Mouse (Mus musculus): ENCODE results near the gene Rapgef6. TPM values are rescaled to one million over a fixed set of nuclear protein-coding genes. Genes with fewer than 3 reads are reported as not detected.
A peak's percentile ranks its signal among the peaks of the same experiment; 100 is the strongest.

Gene Rapgef6
- total RNA-seq (2021) = 10 to 100 TPM; 23.0 to 24.5 TPM
- long read RNA-seq, experiment 1, partial matches to known transcripts = 9 of 11 reads
- long read RNA-seq, experiment 1, other reads (novel, unspliced or antisense) = 1 of 11 reads
- long read RNA-seq, experiment 2, partial matches to known transcripts = 1 of 2 reads
- long read RNA-seq, experiment 2, other reads (novel, unspliced or antisense) = 0 of 2 reads

DNA sequence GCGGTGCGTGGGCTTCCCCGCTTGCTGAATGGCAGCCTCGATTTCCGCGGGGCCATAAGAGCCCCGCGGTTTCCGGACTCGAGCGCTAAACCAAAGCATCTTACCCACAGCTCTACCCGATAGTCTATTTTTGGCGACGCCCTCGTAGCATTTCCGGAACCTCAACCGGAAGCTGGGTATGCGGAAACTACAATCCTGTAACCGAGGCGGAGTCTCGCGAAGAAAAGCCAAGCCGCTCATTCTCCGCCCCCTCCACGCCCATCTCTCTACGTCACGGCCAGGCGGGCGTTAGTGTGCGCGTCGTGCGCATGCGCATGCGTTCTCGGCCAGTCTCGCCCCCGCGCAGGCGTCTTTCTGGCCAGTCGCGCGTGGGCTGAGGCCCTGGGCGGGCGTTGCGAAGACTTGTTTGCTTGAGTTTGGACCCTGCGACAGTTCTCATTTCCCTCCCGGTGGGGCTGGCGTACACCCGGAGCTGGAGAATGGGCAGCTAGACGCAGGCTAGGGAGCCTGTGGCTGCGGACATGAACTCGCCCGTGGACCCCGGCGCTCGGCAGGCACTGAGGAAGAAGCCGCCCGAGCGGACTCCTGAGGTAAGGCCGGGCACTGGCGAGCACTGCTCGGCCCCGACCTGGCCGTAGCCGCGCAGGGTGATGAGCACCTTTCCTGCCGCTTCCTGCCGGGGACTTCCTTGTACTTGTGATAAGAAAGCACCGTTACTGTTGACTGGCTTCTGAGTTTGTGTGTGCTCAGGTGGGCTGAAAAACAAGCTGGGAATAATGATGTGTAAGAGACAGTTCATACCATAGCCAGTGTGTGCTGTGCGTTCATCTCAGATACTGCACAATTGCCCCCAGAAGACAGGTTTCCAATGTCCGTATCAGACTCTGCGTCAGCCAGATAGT is at the start of gene Rapgef6:
Gene Rapgef6 (plus strand): TSS at position 319 of the 902 bp plus-strand sequence.
- DNase-seq = peak; percentile 98 to 99

DNA sequence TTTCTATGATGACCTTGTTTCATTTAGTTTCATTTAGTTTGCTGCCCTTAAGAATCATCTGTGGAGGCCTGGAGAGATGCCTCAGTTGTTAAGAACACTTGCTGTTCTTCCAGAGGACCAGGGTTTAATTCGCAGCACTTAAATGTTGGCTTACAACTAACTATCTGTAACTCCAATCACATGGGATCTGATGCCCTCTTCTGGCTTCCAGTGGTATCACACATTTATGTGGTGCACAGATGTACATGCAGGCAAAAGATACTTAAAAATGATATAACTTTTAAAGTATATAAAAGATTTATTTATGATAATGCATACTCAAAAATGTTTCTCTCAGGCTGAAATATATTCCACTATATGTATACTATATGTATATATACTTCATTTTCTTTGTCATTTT is 44.2 kb upstream of the Rapgef6 start:
- no peak for DNase-seq

DNA sequence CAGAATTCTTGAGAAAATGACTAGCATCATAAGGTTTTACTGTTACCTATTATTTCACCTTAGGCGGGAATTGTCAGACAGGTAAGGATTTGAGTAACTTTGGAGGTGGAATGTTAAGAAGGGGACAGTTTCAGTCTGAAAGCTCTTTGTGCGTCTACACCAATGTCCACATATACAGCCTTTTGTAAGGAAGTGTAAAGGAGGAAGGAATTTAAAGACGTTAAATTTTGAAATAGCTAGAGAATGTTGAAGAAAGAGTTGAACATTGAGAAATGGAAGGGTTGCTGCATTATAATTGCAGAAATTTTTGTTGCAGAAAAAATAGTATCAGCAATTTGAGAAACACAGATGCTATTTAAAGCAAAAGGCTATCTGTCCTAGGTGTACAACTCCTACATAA is 36.6 kb upstream of the Rapgef6 start:
- no peak for DNase-seq

DNA sequence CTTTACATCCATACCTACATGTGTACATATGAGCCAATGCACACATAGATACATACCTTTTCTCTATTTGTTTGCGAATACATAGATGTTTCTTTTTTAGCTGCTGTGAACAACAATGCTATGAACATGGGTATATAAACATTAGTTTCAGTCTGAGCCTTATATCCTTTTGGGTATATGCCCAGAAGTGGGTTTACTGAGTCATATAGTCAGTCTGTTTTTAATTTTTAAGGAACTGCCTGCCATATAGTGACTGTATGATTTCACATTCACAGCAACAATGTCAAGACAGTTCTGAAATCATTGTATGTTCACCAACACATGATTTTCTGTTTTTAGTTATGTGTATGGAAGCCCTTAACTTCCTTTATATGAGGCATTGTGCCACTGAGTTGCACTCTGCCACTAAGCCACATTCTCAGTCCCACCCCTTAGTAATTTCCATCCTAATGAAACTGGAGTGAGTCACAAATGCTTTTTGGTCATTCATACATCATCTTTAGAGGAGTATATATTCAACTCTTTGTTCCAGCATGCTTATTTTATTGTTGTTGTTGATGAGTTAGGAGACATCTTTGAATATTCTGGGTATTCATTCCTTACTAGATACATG is 30.6 kb upstream of the Rapgef6 start:
- DNase-seq = no peak

DNA sequence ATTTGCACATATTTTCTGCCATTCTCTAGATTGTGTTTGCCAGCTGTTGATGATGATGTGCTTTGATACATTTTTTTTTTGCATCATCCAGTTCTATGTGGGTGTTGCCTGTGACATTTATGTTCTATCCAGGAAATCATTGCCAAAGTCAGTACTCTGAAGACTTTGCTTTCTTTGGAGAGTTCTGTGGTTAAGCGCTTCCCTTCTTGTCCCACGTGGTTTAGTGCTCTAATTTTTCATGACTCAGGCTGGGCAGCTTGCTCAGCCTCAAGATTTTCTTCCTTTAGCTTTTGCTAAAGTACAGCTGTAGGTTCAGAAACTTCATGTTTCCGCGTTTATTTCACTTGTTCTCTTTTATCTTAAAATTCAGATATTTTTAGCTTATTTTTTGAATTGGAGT is 30.1 kb upstream of the Rapgef6 start:
- no peak for DNase-seq

DNA sequence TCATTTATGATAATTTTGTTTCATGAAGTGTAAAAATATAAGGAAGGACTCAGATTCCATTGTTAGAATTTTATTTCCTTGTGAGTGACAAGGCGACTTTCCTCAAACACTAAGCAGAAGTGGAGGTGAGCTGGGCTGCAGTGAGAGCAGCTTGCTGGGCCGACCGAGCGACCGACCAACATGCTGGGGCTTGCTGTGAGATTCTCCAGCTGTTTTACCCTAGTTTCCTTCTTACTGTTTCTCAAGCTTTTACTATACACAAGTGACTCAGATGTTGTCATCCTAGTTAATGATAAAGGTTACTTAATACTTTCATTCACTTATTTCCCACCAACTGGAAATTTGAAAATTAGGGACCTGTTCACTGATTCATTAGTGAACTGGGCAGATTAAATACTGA is 22.8 kb upstream of the Rapgef6 start:
- no peak for DNase-seq

DNA sequence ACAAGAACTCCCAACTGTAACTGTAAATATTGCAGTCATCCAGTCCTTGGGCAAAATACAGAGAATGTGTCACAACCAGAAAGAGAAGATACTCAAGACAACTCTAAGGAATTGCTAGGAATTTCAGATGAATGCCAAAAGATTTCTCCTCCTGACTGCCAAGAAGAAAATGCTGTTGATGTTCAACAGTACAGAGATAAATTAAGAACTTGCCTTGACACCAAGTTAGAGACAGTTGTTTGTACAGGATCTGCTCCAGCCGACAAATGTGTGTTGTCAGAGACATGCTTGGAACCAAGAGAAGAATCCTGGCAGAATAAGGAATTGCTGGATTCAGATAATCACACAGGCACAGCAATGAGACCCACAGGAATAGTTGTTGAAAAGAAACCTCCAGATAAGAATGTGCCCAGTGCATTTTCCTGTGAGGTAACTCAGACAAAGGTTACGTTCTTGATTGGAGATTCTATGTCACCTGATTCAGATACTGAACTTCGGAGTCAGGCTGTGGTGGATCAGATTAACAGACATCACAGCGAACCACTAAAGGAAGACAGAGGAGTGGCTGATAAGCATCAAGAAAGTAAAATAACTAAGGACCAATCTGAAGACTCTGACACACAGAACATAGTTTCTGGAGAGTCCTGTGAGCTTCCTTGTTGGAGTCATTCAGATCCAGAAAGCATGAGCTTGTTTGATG is 20.0 kb upstream of the Rapgef6 start:
- DNase-seq = no peak

DNA sequence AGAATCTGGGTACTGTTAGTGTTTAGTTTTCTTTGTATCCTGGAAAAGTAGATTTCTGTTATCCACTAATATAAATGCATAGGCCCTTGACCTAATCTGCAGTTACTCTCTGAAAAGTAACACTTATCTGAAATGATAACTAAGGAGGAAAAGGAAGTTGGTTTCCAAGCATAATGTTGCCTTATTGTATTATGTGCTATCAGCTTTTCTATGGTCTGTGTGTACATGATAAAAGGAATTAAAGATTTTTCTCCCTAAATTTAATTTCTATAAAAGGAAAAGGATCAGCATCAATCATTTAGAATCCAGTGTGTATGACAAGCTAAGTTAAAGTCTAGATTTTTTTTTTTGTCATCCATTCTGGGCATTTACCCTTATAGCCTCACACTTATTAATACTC is 9.1 kb upstream of the Rapgef6 start:
- no peak for DNase-seq

DNA sequence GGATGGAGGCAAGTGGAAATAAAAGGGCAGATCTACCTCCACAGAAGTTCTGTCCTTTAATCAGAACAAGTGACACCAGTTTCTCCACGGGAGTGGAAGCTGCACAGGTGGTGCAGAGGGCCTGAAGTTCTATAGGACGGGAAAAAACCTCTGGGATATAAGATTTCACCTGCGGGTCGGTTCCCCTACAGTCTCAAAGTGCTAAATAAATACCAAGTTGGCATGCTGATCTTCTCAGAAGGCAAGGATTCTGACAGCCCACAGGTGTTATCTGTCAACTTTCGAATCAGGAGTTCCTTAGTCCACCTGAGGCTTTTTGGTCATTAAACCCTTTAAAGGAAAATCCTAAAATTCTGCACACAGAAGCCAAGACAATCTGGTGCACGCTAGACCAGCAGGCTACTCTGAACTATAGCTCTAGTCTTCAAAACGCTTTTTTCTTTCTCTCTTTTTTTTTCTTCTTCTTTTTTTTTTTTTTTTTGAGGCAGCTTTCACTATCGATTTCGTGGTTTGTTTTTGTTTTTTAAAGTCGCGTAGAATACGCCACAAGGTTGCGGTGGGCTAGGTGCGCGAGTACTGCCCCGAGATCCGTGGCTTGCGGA is 619 bp upstream of the Rapgef6 start:
- peak in 1 of 2 experiments; percentile 2 for DNase-seq

DNA sequence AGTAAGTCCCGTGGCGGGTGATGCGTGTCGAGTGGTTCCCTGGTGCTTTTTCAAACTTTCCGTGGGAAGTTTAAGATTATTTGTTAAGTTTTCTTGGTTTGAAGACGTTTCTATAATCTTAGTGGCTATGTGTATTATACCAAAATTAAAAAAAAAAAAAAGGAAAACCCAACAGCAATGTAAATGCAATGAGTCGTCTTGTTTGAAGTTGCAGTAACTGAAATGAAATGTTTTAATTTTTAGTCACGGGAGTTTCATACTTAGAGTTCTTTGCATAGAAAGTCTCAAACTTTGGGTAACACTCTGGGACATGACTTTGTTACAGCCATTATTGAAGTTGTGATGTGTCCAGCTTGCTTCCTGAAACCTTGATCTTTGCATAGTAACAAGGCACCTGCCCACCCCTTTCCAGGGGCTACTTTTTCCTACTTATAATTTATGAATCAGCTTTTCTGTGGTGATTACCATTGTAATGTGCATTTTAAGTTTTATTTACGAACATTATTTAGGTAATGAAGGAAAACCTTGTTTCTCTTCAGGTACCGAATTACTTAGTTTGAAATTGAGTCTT is 869 bp downstream of the Rapgef6 start:
- DNase-seq = no peak

DNA sequence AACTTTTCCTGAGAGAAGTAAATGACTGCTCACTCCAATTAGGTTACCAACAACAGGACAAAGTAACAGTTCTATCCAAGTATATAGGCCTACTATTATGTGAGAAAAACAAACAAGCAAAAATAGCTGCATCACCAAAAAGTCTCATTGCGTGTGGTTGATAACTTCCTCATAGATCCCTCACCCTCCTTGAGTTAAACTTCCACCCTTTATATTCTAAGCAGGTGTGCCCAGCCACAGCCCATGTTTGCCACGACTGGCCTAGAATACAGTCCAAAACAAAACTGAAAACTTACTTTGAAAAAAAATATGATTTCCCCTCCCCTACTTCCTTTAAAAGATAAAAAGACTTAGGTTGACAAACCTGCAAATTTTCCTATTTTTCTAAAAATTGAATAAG is 5.4 kb downstream of the Rapgef6 start:
- no peak for DNase-seq

DNA sequence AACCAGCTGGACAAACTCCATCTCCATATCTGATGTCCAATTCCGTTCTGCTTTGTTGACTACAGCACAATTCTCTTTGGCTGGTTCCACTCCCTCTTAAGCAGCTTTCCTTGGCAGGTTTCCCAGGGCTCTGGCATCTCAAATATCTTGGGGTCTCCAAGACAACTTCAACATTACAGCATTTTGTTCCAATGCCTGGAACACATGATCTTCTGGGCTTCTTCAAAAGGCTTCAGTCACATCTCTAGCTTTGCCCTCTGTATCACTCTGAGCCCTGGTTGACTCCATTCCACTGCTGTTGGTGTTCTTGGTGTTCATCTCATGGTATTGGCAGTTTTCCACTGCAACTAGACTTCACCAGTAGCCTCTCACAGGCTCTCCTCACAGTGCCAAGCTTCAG is 7.7 kb downstream of the Rapgef6 start:
- peak in 1 of 2 experiments; percentile 5 for DNase-seq

DNA sequence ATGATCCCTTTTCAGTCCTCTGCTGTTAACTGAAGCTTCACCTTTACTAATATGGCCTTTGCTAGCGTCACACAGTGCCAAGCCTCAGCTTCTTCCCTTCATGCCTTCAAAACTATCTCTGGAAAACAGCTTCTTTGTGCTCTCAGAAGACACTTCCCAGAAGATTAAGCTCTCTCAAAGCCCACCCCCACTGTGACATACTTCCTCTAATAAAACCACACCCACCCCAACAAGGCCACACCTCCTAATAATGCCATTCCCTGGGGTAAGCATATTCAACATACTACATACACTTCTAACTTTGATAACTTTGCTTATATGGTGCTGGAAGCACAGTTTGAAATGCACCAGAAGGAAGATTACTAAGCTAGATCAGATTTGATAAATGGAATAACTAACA is 8.3 kb downstream of the Rapgef6 start:
- DNase-seq = no peak

DNA sequence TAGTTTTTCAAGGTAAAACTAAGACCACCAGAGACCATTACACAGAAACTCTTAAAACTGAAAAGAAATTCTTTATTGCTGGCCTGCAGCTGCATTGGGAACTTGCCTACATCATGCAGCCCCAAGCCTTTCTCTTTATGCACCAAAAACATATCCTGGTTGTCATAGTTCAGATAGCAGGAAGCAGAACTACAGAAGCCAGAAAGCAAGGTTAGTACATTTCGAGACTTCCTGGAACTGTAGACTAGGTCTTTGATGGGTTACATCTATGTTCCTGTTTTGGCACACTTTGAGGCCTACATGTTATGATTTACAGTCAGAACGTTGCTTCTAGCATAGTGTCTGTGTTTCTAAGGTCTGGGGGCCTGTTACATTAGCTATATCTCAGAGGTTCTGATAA is 11.2 kb downstream of the Rapgef6 start:
- DNase-seq = no peak

DNA sequence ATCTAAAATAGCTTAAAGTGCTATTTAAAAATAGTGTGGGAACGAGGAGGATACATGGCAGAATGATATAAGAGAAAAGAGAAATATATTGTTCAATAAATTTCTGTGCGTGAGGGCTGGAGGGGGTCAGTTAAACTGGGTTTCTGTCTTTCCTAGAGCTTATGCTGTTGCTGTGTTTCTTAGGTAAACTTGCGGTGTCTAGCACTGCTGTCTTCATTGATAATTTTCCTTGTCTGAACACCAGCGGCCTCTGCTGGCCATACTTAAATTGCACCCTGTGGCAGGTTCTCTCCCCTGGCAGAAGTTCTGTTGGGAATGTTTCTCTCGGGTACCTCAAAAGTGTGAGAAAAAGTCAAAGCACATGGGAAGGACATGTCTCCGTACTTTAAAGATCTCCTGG is 12.2 kb downstream of the Rapgef6 start:
- DNase-seq = peak; percentile 76 to 78

DNA sequence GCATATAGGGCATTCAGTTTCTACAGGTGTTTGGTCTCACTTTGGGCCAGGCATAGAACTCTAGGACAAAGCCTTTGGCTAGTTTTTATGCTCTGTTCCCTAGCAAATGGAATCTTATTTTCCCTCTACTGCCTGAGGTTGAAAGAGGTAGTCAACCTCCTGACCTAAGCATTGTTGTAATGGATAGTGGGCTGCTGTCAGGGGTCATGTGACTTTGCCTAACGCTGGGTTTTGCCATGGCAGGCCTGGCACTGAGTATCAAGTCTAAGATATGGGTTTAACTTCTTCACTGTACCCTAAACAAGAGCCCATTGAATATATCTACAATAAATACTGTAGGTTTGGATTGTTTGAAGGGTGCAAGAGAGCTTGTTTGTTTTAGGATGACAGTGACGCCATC is 16.4 kb downstream of the Rapgef6 start:
- DNase-seq = no peak

DNA sequence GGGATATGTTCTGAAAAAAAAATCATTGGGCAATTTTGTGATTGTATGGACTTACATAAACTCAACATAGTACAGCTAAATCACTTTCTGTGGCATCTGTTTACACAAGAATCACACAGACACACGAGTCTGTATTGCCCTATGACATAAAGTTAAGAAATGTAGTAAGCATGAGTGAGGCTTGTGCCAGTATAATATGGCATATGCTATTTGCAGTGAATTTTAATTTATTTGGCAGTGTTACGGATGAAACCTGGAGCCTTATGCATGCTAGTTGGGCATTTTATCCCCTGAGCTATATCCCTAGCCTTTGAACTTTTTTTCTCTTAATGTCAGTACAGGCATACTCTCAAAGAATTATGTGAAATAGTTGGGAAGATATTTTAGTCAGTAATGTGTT is 16.8 kb downstream of the Rapgef6 start:
- no peak for DNase-seq

DNA sequence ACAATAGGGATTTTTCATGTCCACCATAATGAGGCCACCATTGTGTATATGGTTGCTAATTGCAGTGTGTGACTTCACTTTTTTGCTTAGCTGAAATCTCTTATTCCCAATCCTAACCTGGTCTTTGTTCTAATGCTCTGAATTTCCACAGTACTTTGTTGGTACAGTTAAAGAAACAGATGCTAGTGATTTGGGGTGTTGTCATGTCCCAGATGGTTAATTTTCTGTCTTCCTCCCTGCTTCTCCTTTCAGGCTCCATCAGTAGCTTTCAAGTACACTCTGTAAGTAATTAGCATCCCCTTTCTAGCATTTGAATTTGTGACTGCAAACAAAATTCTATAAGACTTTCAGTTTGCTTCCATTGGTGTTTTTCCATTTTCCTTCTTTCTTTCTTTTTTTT is 17.7 kb downstream of the Rapgef6 start:
- DNase-seq = no peak

DNA sequence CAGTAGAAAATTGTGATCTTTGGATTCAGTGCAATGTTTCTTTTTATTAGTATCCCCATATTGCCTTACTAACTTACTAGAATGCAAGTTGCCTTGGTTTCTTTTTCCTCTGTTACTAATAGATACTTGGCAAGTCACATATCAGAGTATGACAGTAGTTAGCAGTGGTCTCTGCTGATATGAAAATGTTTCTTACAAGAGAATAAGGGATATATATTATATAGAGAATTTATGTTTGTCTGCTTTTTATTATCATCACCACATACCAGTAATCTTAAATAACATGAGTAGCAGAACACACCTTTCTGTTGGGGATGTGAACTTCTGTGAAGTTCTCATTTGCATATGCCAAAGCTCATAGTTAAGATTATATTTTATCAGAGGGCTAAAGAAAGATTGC is 19.8 kb downstream of the Rapgef6 start:
- DNase-seq = no peak

DNA sequence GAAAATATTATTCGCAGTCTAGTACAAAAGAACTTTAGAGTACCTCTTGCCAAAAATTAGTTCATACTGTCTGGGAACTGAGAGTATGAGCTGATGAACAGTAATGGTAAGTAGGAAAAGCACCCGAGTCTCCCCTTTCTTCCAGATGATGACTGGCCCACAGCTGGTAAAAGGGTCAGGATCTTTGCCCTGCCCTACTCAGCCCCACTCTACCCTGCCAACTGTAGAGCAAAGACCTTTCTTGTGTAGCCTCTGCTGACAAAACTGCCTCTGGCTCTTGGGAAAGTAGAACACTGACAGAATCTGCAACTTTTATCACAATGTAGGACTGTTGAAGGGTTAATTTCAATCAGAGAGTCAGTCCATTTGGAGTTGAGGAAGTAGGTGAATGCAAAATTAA is 32.3 kb downstream of the Rapgef6 start:
- DNase-seq = no peak

DNA sequence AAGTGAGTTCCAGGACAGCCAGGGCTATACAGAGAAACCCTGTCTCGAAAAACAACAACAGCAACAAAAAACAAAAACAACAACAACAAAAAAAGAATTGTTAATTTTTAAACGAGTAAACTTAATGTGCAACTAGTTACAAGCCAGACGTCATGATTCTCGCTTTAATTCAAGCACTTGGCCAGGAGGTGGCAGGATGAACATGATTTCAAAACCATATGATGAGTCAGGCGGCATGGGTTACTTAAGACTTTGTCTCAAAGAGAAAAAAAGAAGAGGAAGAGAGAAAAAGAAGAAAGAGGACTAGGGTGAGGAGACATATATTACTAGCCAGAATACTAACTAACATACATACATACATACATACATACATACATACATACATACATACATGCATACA is 40.1 kb downstream of the Rapgef6 start:
- DNase-seq = peak; percentile 34 to 44

DNA sequence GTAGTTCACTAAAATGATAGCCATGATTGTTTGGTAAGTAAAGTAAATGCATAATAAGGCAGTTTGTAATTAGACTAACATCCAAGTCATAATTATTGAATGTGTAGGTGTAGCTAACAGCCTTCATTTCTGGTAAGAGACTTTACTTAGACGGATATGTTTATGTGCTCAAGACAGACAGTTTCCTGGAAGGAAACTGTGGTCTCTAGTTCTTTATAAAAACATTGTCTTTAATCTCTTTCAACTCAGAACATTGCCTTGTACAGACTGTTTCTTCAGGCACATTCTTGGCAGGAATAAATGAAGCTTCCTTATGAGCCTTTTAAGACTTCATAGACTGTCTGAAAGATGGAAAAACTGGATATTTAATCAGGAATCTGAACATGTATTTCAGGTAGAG is 45.3 kb downstream of the Rapgef6 start:
- no peak for DNase-seq
